8 mouse cellular contexts compared by ENCODE assay signal in the genomic region with DNA sequence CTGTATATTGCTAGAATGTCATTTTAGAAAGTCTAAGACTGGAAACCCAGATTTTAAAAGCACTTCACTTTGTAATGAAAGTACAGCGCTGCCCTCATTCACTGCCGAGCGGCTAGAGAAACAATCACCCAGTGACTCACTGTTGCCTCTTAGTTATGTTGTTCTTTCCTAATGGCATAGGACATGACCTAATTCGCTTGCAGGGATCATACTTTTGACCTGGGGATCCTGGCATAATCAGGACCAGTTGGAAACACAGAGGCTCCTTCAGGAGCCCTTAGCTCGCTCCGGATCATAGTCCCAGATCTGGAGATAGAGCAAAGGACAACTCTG. TPM values are rescaled to one million over a fixed set of nuclear protein-coding genes. Genes with fewer than 3 reads are reported as not detected.
DNase-seq lines count a peak whose midpoint lies in the region; ATAC-seq and TF ChIP-seq lines count a peak whose summit lies in the region.

No protein-coding gene starts in this region.

- H3K36me3 ChIP-seq in lung, embryonic 14.5 days (ENCODE audit: insufficient read depth): no peaks in the 10 kb centered on the region
- no peaks in the 10 kb centered on the region for H3K36me3 ChIP-seq in hindbrain, embryonic 15.5 days
- H3K36me3 ChIP-seq in midbrain, embryonic 15.5 days (replicated peaks): no peaks in the 10 kb centered on the region

- H3K4me2 ChIP-seq in lung, embryonic 14.5 days: peak overlapping the region; percentile 80
- H3K4me2 ChIP-seq in hindbrain, embryonic 15.5 days: peak overlapping the region; percentile 69
- peak overlapping the region; percentile 60 for H3K4me2 ChIP-seq in midbrain, embryonic 15.5 days

- H3K4me3 ChIP-seq in lung, embryonic 14.5 days (ENCODE audit: low read depth, low read length): peak overlapping the region; percentile 48
- peak overlapping the region; percentile 65 for H3K4me3 ChIP-seq in hindbrain, embryonic 15.5 days
- peak overlapping the region; percentile 77 for H3K4me3 ChIP-seq in midbrain, embryonic 15.5 days

- WGBS in lung, embryonic 14.5 days: under 1% methylated on average over 6 of the region's 6 CpGs
- WGBS in hindbrain, embryonic 15.5 days: 0% methylated on average over 6 of the region's 6 CpGs
- under 1% methylated on average over 6 of the region's 6 CpGs for WGBS in midbrain, embryonic 15.5 days

- H3K27me3 ChIP-seq in lung, embryonic 14.5 days (ENCODE audit: insufficient read depth, low read length): no peaks in the 10 kb centered on the region
- no peaks in the 10 kb centered on the region for H3K27me3 ChIP-seq in hindbrain, embryonic 15.5 days
- no peaks in the 10 kb centered on the region for H3K27me3 ChIP-seq in midbrain, embryonic 15.5 days (replicated peaks)

- H3K9ac ChIP-seq in lung, embryonic 14.5 days: peak overlapping the region; percentile 48
- peak overlapping the region; percentile 84 for H3K9ac ChIP-seq in hindbrain, embryonic 15.5 days
- peak overlapping the region; percentile 93 for H3K9ac ChIP-seq in midbrain, embryonic 15.5 days

- H3K9me3 ChIP-seq in lung, embryonic 14.5 days (ENCODE audit: low read depth, low read length): no peaks in the 10 kb centered on the region
- no peaks in the 10 kb centered on the region for H3K9me3 ChIP-seq in hindbrain, embryonic 15.5 days
- no peaks in the 10 kb centered on the region for H3K9me3 ChIP-seq in midbrain, embryonic 15.5 days

- DNase-seq in adrenal gland, postnatal 14 days: peak; percentile 50
- DNase-seq in adrenal gland, postnatal 4 days (ENCODE audit: low spot score in 2 of 2): no peak
- peak; percentile 34 for DNase-seq in lung, embryonic 14.5 days
- DNase-seq in lung, postnatal 14 days: no peak
- no peak for DNase-seq in spleen, adult 18-20 months
- DNase-seq in retina, embryonic 14.5 days (ENCODE audit: low spot score): no peak

- 0 out of 2 replicates have a peak, but pooled peaks cover 3% of the 10 kb centered on the region for H3K4me1 ChIP-seq in lung, embryonic 14.5 days (ENCODE audit: insufficient read depth)
- H3K4me1 ChIP-seq in hindbrain, embryonic 15.5 days (replicated peaks): peaks cover 24% of the 10 kb centered on the region
- H3K4me1 ChIP-seq in midbrain, embryonic 15.5 days: peaks cover 18% of the 10 kb centered on the region

- no peak; the same call in 1 of the 2 replicates for ATAC-seq in lung, embryonic 14.5 days (ENCODE audit: insufficient read depth)
- ATAC-seq in hindbrain, embryonic 15.5 days (ENCODE audit: low FRiP score, low read depth): peak; percentile 47
- peak; percentile 31 for ATAC-seq in midbrain, embryonic 15.5 days (replicated peaks)

- no peak for TF ChIP-seq CTCF in lung, embryonic 14.5 days (IDR thresholded peaks at IDR 0.05; ENCODE audit: low read depth)

- peak overlapping the region; percentile 42; the same call in 1 of the 2 replicates for H3K27ac ChIP-seq in lung, embryonic 14.5 days (ENCODE audit: low read depth)
- peak overlapping the region; percentile 96 for H3K27ac ChIP-seq in hindbrain, embryonic 15.5 days (replicated peaks)
- peak overlapping the region; percentile 97 for H3K27ac ChIP-seq in midbrain, embryonic 15.5 days

RNA-seq across cellular contexts. Expression of gene Thsd7a, which starts 0.8 kb away (rescaled TPM):
- total RNA-seq in adrenal gland, postnatal 14 days (2021): 8.1 and 14.0 TPM in 2 replicates
- total RNA-seq in adrenal gland, postnatal 4 days (2021): 10 to 100 TPM; 12.4 to 19.4 TPM
- polyA plus RNA-seq in lung, embryonic 14.5 days (2014; fragmentation: Nextera tagmentation; extraction: Ambion mirVana): 1.1 and 1.3 TPM in 2 replicates
- polyA plus RNA-seq in hindbrain, embryonic 15.5 days (2015; fragmentation: Nextera tagmentation; extraction: Ambion mirVana): 30.4 and 32.8 TPM in 2 replicates
- polyA plus RNA-seq in midbrain, embryonic 15.5 days (2015; fragmentation: Nextera tagmentation; extraction: Ambion mirVana): 42.6 and 44.6 TPM in 2 replicates

Comparison
In these comparisons a context has a peak if more than half of its experiments do, and no peak if none do; other contexts are left out.
1. DNase-seq: peak in adrenal gland, postnatal 14 days (single experiment) and lung, embryonic 14.5 days (single experiment); none in adrenal gland, postnatal 4 days (0 of 2), lung, postnatal 14 days (single experiment), spleen, adult 18-20 months (0 of 2) and retina, embryonic 14.5 days (single experiment).
2. H3K27ac ChIP-seq: peak in every context shown above with its lines; median percentile 97 in midbrain, embryonic 15.5 days; 96 in hindbrain, embryonic 15.5 days; 42 in lung, embryonic 14.5 days.
3. RNA of gene Thsd7a, which starts 0.8 kb away (polyA plus RNA-seq): 42.6 to 44.6 TPM in midbrain, embryonic 15.5 days and 30.4 to 32.8 TPM in hindbrain, embryonic 15.5 days; 1.1 to 1.3 TPM in lung, embryonic 14.5 days; every median in the first group is over 10 times any median in the second.
4. Peak in every context shown above with its lines, with median percentiles within 50 percentile points of each other: H3K4me2 ChIP-seq, H3K4me3 ChIP-seq and H3K9ac ChIP-seq.